Mouse (Mus musculus) stomach, postnatal 0 days (tissue): Measurements from ENCODE around the gene Gm19402. TPM values are rescaled to one million over a fixed set of nuclear protein-coding genes. Genes with fewer than 3 reads are reported as not detected.

Source experiments
- ATAC-seq: fragments of 200-750 bp; cut with Nextera tagmentation; 2 replicates; pipeline ENCODE4 v1.8.0; 2017; ENCODE audit not compliant: low FRiP score, low TSS enrichment
- DNase-seq: peaks from one replicate; pipeline ENCODE4 v3.0.0-alpha.2; 2016; ENCODE audit warnings: low spot score
- H3K27ac ChIP-seq: fragments of 300-500 bp; sonication (generic); replicated peaks from 2 replicates; pipeline ENCODE4 v1.5.1; 2014; ENCODE audit warnings: mild to moderate bottlenecking, control low read depth
- H3K27me3 ChIP-seq: fragments of 300-500 bp; sonication (generic); 2 replicates; pipeline ENCODE4 v1.6.1; 2014; ENCODE audit warnings: low read length; ENCODE audit not compliant: control insufficient read depth, insufficient read depth
- H3K36me3 ChIP-seq: fragments of 300-500 bp; sonication (generic); 2 replicates; pipeline ENCODE4 v1.6.1; 2014; ENCODE audit warnings: low read length, mixed read lengths; ENCODE audit not compliant: control insufficient read depth, insufficient read depth
- H3K4me1 ChIP-seq: fragments of 300-500 bp; sonication (generic); replicated peaks from 2 replicates; pipeline ENCODE4 v1.6.1; 2014; ENCODE audit warnings: antibody characterized with exemption; ENCODE audit not compliant: control insufficient read depth, insufficient read depth
- H3K4me2 ChIP-seq: fragments of 300-500 bp; sonication (generic); replicated peaks from 2 replicates; pipeline ENCODE4 v1.6.1; 2014; ENCODE audit warnings: low read depth, mild to moderate bottlenecking, control low read depth, moderate library complexity
- H3K4me3 ChIP-seq: fragments of 300-500 bp; sonication (generic); 2 replicates; pipeline ENCODE4 v1.5.1; 2014; ENCODE audit warnings: low read depth, low read length, control low read depth
- H3K9ac ChIP-seq: fragments of 300-500 bp; sonication (generic); 2 replicates; pipeline ENCODE4 v1.6.1; 2014; ENCODE audit warnings: mild to moderate bottlenecking, low read length, control low read depth, mixed read lengths
- H3K9me3 ChIP-seq: fragments of 300-500 bp; sonication (generic); 2 replicates; pipeline ENCODE4 v1.6.1; 2016; ENCODE audit warnings: low read length; ENCODE audit not compliant: control insufficient read depth
- CTCF ChIP-seq: IDR thresholded peaks from 2 replicates; pipeline ENCODE4 v1.5.1; 2016; ENCODE audit warnings: antibody characterized with exemption, low read depth, mild to moderate bottlenecking, moderate library complexity
- EP300 ChIP-seq: optimal IDR thresholded peaks from 2 replicates; pipeline ENCODE3; 2016; ENCODE audit warnings: antibody characterized with exemption
- WGBS: fragments of 180-500 bp; shearing (Covaris S2); extraction: QIAGEN DNeasy Blood & Tissue Kit; methylation state at CpG from one replicate; pipeline ENCODE4 v1.1.7; 2014; 5-methylcytosine and 5-hydroxymethylcytosine counted together
- microRNA counts: library from miRNA; unstranded; fragments of <30 nt; microRNA quantifications from one replicate; lab custom pipeline; 2015
- microRNA-seq: library from miRNA; unstranded; fragments of <30 nt; microRNA quantifications from one replicate; pipeline ENCODE4, GENCODE M21; 2016
- polyA plus RNA-seq: library from polyadenylated mRNA; unstranded; fragments of >200 nt; fragmentation: Nextera tagmentation; extraction: Ambion mirVana; gene quantifications from 2 replicates; pipeline ENCODE4 v1.2.1, GENCODE M21; 2015

Gene Gm19402
- polyA plus RNA-seq, 1 experiment from 2014 or later, result not detected

DNA sequence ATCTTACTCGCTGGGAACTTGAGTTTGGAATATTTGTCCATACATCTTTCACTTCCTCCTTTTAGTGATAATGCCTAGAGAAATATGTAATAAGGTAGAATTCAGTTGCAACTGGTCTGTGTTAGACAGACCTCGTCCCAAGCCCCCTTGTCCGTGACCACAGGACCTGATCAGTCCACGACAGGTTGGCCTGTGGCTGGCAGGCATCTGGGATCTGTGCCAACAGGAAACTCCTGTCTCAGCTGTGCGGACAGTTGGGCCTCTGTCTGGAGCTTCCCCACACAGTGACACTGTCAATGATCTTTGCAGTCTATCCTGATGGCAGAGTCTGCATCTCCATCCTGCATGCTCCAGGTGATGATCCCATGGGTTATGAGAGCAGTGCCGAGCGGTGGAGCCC lies 47.4 kb downstream of the Gm19402 start:
- H3K4me3 ChIP-seq, result no peak overlapping the region
- H3K4me1 ChIP-seq, result 0 out of 2 replicates have a peak, but pooled peaks cover 3% of the 10 kb centered on the region
- no peaks in the 10 kb centered on the region for H3K27me3 ChIP-seq
- no peak overlapping the region for H3K9ac ChIP-seq
- H3K27ac ChIP-seq, result no peak overlapping the region
- TF ChIP-seq CTCF, result no peak
- TF ChIP-seq EP300, result no peak
- 79% methylated on average over 7 of the region's 7 CpGs for WGBS
- DNase-seq (no peak), ATAC-seq (no peak)
- H3K36me3 ChIP-seq, result peaks cover 35% of the 10 kb centered on the region
- H3K4me2 ChIP-seq, result no peak overlapping the region
- H3K9me3 ChIP-seq, result no peaks in the 10 kb centered on the region

MicroRNAs encoded within 50 kb of the gene (microRNA counts, 519-probe panel; counts per million panel counts)
- not detected for microRNA mmu-miR-1930 (lab: Ali Mortazavi, UCI)

Small RNA genes within 50 kb of the gene (microRNA-seq; reads per million reads assigned to microRNA genes)
- 4.8 reads per million, percentile 7 among the genes with 10 or more reads in this experiment for gene Mir1930

Other genes with a start within 250 kb of the Gm19402 start
- 25.2 and 28.8 TPM in 2 replicates for gene Fam207a, start 175.0 kb downstream of the Gm19402 start, polyA plus RNA-seq
- gene Itgb2, start 160.5 kb downstream of the Gm19402 start, polyA plus RNA-seq, result 1.3 TPM in 2 replicates
- 278 and 317 TPM in 2 replicates for gene Pttg1ip, start 109.0 kb downstream of the Gm19402 start, polyA plus RNA-seq
- gene Sumo3, start 84.7 kb downstream of the Gm19402 start, polyA plus RNA-seq, result 232 and 239 TPM in 2 replicates
- 12.6 and 17.3 TPM in 2 replicates for gene Gm49325, start 84.6 kb downstream of the Gm19402 start, polyA plus RNA-seq
- 53.8 and 54.5 TPM in 2 replicates for gene Ube2g2, start 68.5 kb downstream of the Gm19402 start, polyA plus RNA-seq
- gene Tspear, start 4.2 kb downstream of the Gm19402 start, polyA plus RNA-seq, result 0.67 and 0.74 TPM in 2 replicates
- not detected in 2 replicates for gene Gm9508, start 6.5 kb upstream of the Gm19402 start, polyA plus RNA-seq
- not detected in 2 replicates for gene Gm10272, start 15.9 kb upstream of the Gm19402 start, polyA plus RNA-seq
- 0.18 TPM in 1 of 2 replicates, not detected in the other for gene Gm10024, start 20.7 kb upstream of the Gm19402 start, polyA plus RNA-seq
- gene Gm10142, start 25.1 kb upstream of the Gm19402 start, polyA plus RNA-seq, result 0.56 and 0.64 TPM in 2 replicates
- gene Krtap12-1, start 29.8 kb upstream of the Gm19402 start, polyA plus RNA-seq, result 3.2 and 4.5 TPM in 2 replicates
- gene Gm10100, start 35.7 kb upstream of the Gm19402 start, polyA plus RNA-seq, result not detected in 2 replicates
- not detected in 2 replicates for gene Gm18596, start 51.9 kb upstream of the Gm19402 start, polyA plus RNA-seq
- not detected in 2 replicates for gene Gm9736, start 60.6 kb upstream of the Gm19402 start, polyA plus RNA-seq
- not detected in 2 replicates for gene Gm3233, start 68.9 kb upstream of the Gm19402 start, polyA plus RNA-seq
- not detected in 2 replicates for gene Gm3238, start 80.6 kb upstream of the Gm19402 start, polyA plus RNA-seq
- gene Gm7138, start 86.2 kb upstream of the Gm19402 start, polyA plus RNA-seq, result not detected in 2 replicates
- gene Gm3250, start 91.8 kb upstream of the Gm19402 start, polyA plus RNA-seq, result not detected in 2 replicates
- not detected in 2 replicates for gene Gm7137, start 97.4 kb upstream of the Gm19402 start, polyA plus RNA-seq
- gene Gm9639, start 104.3 kb upstream of the Gm19402 start, polyA plus RNA-seq, result not detected in 2 replicates
- not detected in 2 replicates for gene Gm19668, start 108.4 kb upstream of the Gm19402 start, polyA plus RNA-seq
- gene Gm9507, start 121.1 kb upstream of the Gm19402 start, polyA plus RNA-seq, result not detected in 2 replicates
- gene Gm2696, start 123.9 kb upstream of the Gm19402 start, polyA plus RNA-seq, result not detected in 2 replicates
- gene Krtap10-4, start 136.3 kb upstream of the Gm19402 start, polyA plus RNA-seq, result not detected in 2 replicates
- gene Krtap10-10, start 145.2 kb upstream of the Gm19402 start, polyA plus RNA-seq, result not detected in 2 replicates
- gene Gm36176, start 156.0 kb upstream of the Gm19402 start, polyA plus RNA-seq, result not detected in 2 replicates
- gene Gm10318, start 162.1 kb upstream of the Gm19402 start, polyA plus RNA-seq, result not detected in 2 replicates
- gene Gm3285, start 171.2 kb upstream of the Gm19402 start, polyA plus RNA-seq, result not detected in 2 replicates
- 3.3 and 3.6 TPM in 2 replicates for gene Lrrc3, start 211.8 kb upstream of the Gm19402 start, polyA plus RNA-seq